Mouse (Mus musculus) kidney, postnatal 25 days (tissue): ENCODE data around the gene Kif2c.
A peak's percentile ranks its signal among the peaks of the same experiment; 100 is the strongest.
"Not testable (repeated sequence)": the region's sequence is repeated elsewhere in the genome, so short reads cannot be mapped to it uniquely, and the experiment has no call there.

Source experiments
- DNase-seq, 2 experiments: peaks; one replicate each; pipeline ENCODE4 v3.0.0; 2021; ENCODE audit warnings: mixed read lengths in 2 of 2

Kif2c gene

GRCm38 (mm10) chr4:117182759-117183096 lies 289 bp upstream of the Kif2c start:
- not testable (repeated sequence) for DNase-seq

GRCm38 (mm10) chr4:117169936-117170335 lies 12.5 kb downstream of the Kif2c start:
- DNase-seq: no peak

GRCm38 (mm10) chr4:117161183-117161582 lies 21.3 kb downstream of the Kif2c start:
- DNase-seq: no peak

GRCm38 (mm10) chr4:117159666-117160065 lies 22.8 kb downstream of the Kif2c start:
- DNase-seq: no peak

- no peak for DNase-seq
These were observed 26.1 kb downstream of the Kif2c start for GRCm38 (mm10) chr4:117156372-117156771.

- peak; percentile 88 to 94 for DNase-seq
These were observed 26.6 kb downstream of the Kif2c start, which contains the start of gene Rps8 for GRCm38 (mm10) chr4:117155792-117156355. Rps8 (minus strand) TSS chr4:117156243.

- no peak for DNase-seq
These were observed 27.2 kb downstream of the Kif2c start for GRCm38 (mm10) chr4:117155020-117155791.

GRCm38 (mm10) chr4:117152714-117153113 lies 29.7 kb downstream of the Kif2c start:
- DNase-seq: no peak

GRCm38 (mm10) chr4:117151416-117151815 lies 31.0 kb downstream of the Kif2c start:
- DNase-seq: no peak

- DNase-seq: no peak
These were observed 32.2 kb downstream of the Kif2c start for GRCm38 (mm10) chr4:117150212-117150733.

GRCm38 (mm10) chr4:117149291-117150211 lies 32.9 kb downstream of the Kif2c start:
- DNase-seq: no peak

- DNase-seq: no peak
These were observed 33.6 kb downstream of the Kif2c start for GRCm38 (mm10) chr4:117148815-117149214.

GRCm38 (mm10) chr4:117148047-117148713 lies 34.3 kb downstream of the Kif2c start:
- no peak for DNase-seq

- peak; percentile 91 to 95 for DNase-seq
These were observed 36.3 kb downstream of the Kif2c start for GRCm38 (mm10) chr4:117146176-117146575.

- DNase-seq: no peak
These were observed 37.2 kb downstream of the Kif2c start for GRCm38 (mm10) chr4:117145248-117145647.

- DNase-seq: no peak
These were observed 39.4 kb downstream of the Kif2c start for GRCm38 (mm10) chr4:117143023-117143422.

- no peak for DNase-seq
These were observed 41.8 kb downstream of the Kif2c start for GRCm38 (mm10) chr4:117140613-117141012.

- DNase-seq: peak; percentile 68 to 79
These were observed 43.2 kb downstream of the Kif2c start for GRCm38 (mm10) chr4:117139217-117139612.

GRCm38 (mm10) chr4:117138295-117139216 lies 43.9 kb downstream of the Kif2c start:
- DNase-seq: no peak

GRCm38 (mm10) chr4:117136034-117136433 lies 46.4 kb downstream of the Kif2c start:
- peak; percentile 85 to 95 for DNase-seq

- peak in 1 of 2 experiments; percentile 61 for DNase-seq
These were observed 47.8 kb downstream of the Kif2c start for GRCm38 (mm10) chr4:117134601-117134995.
